Mouse (Mus musculus) spleen, embryonic (tissue): ENCODE data around the gene Lig4.

Source experiments
- CTCF ChIA-PET: fragments of 350-600 bp; sonication (Branson Sonifier 250); formaldehyde crosslinking; loops from one replicate; lab custom pipeline; 2022; lab: Charles Lee

Gene Lig4

GRCm38 (mm10) chr8:9977573-9978314, at the start of gene Lig4, which contains the start of gene Abhd13:
Gene Lig4 (minus strand): TSS chr8:9977686.
Gene Abhd13 (plus strand): TSS chr8:9977707.
- CTCF ChIA-PET: no interaction called here

- CTCF ChIA-PET: no interaction called here
Measured at GRCm38 (mm10) chr8:10017231-10017630, 39.7 kb upstream of the Lig4 start.

GRCm38 (mm10) chr8:10016252-10016651, 38.8 kb upstream of the Lig4 start:
- CTCF ChIA-PET: no interaction called here

- CTCF ChIA-PET: no interaction called here
Measured at GRCm38 (mm10) chr8:10007660-10008028, 30.2 kb upstream of the Lig4 start.

GRCm38 (mm10) chr8:10006986-10007659, 29.6 kb upstream of the Lig4 start:
- CTCF ChIA-PET: no interaction called here

- CTCF ChIA-PET: no interaction called here
Measured at GRCm38 (mm10) chr8:10006156-10006985, 28.9 kb upstream of the Lig4 start, which contains the start of gene Tnfsf13b. Gene Tnfsf13b (plus strand): TSS chr8:10006467.

- CTCF ChIA-PET: no interaction called here
Measured at GRCm38 (mm10) chr8:10004115-10004514, 26.6 kb upstream of the Lig4 start.

GRCm38 (mm10) chr8:9980188-9980587, 2.7 kb upstream of the Lig4 start:
- CTCF ChIA-PET: no interaction called here

- CTCF ChIA-PET: no interaction called here
Measured at GRCm38 (mm10) chr8:9979746-9980145, 2.3 kb upstream of the Lig4 start.

- CTCF ChIA-PET: no interaction called here
Measured at GRCm38 (mm10) chr8:9978475-9979230, 1.2 kb upstream of the Lig4 start.

GRCm38 (mm10) chr8:9977016-9977415, 470 bp downstream of the Lig4 start:
- CTCF ChIA-PET: no interaction called here

GRCm38 (mm10) chr8:9975898-9976611, 1.4 kb downstream of the Lig4 start:
- CTCF ChIA-PET: interaction anchor here (1.0 kb wide), 1 partner anchor 8 kb away, joined by 3 read pairs; no protein-coding TSS in a partner anchor

- CTCF ChIA-PET: no interaction called here
Measured at GRCm38 (mm10) chr8:9975276-9975675, 2.2 kb downstream of the Lig4 start.

- CTCF ChIA-PET: no interaction called here
Measured at GRCm38 (mm10) chr8:9971866-9972265, 5.6 kb downstream of the Lig4 start.

- CTCF ChIA-PET: no interaction called here
Measured at GRCm38 (mm10) chr8:9959919-9960318, 17.6 kb downstream of the Lig4 start.

GRCm38 (mm10) chr8:9958338-9958737, 19.1 kb downstream of the Lig4 start:
- CTCF ChIA-PET: no interaction called here

GRCm38 (mm10) chr8:9949134-9949890, 28.2 kb downstream of the Lig4 start:
- CTCF ChIA-PET: no interaction called here

GRCm38 (mm10) chr8:9935574-9935973, 41.9 kb downstream of the Lig4 start:
- CTCF ChIA-PET: no interaction called here

GRCm38 (mm10) chr8:9934891-9935565, 42.5 kb downstream of the Lig4 start:
- CTCF ChIA-PET: no interaction called here
